15 mouse cellular contexts compared by ENCODE assay signal in the genomic region with DNA sequence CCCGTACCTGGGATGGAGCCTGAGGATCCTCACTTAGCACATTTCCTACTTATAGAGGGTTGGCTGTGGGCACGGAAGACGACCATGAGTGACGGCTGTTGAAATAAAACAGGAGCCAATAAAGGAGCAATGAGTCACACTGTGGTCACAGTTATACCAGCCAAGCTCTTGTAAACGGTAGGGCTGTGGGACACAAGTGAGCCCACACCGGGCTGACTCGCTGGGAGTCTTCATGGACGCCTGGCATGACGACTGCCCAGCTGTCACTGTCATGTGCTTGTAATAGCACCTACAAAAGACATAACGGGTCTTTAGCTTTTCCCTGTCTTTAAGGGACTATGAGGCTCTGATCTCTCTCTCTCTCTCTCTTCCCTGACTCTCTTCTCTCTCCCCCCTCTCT. TPM values are rescaled to one million over a fixed set of nuclear protein-coding genes. Genes with fewer than 3 reads are reported as not detected.
"Had no signal": no experiment of that assay in that cellular context is flagged by ENCODE, and none has a peak within 500 bp of the region (broad histone marks: within the 10 kb centered on the region; RNA-seq: fewer than 3 reads in every experiment).

No protein-coding gene starts in this region.

- DNase-seq: kidney, adult 18-20 months; kidney, adult 9 months; kidney, postnatal 14 days; kidney, postnatal 4 days; layer of hippocampus, postnatal 36 days; liver, embryonic 13.5 days; lung, adult 2 months; lung, postnatal 14 days; right cerebral cortex, postnatal 14 days; spleen, adult 18-20 months; thymus, adult 18-20 months; thymus, postnatal 36 days had no signal

RNA-seq across cellular contexts. Expression of gene Dact2, which starts 35.9 kb away (rescaled TPM):
- total RNA-seq: megakaryocyte, adult 5-6 weeks; neutrophil, adult 5-6 weeks had no signal
- polyA plus RNA-seq: macrophage had no signal

RNA-seq across cellular contexts. Expression of gene Smoc2, which starts 39.3 kb away (rescaled TPM):
- total RNA-seq: megakaryocyte, adult 5-6 weeks; neutrophil, adult 5-6 weeks had no signal
- polyA plus RNA-seq: macrophage had no signal
